Mouse (Mus musculus): ENCODE measurements at regions not wholly inside any gene's neighbourhood (a gene's known extent, or its start where the extent isn't known, plus 50 kb on each side); places are given as distances from the start of the nearest gene placed in this dataset.

GRCm38 (mm10) chr8:109281598-109281997 is 212.2 kb upstream of the Pmfbp1 start:
- H3K27me3 ChIP-seq (ENCODE audit: control insufficient read depth, insufficient read depth, insufficient read length), result no peaks in the 10 kb centered on the region
- no peak overlapping the region for H3K4me2 ChIP-seq (ENCODE audit: low read depth)
- H3ac ChIP-seq (ENCODE audit: control insufficient read depth, insufficient read length), result no peak overlapping the region
- no peak overlapping the region for H3K4me3 ChIP-seq
- H3K79me2 ChIP-seq (ENCODE audit: control insufficient read depth, insufficient read depth), result no peaks in the 10 kb centered on the region
- no peaks in the 10 kb centered on the region for H3K36me3 ChIP-seq (ENCODE audit: control insufficient read depth, insufficient read depth)
- no peak for TF ChIP-seq SRF (IDR thresholded peaks at IDR 0.05; ENCODE audit: control insufficient read depth, insufficient read length, low read depth)
- no peak for TF ChIP-seq MYOD1 (IDR thresholded peaks at IDR 0.05; ENCODE audit: control insufficient read depth in 1 of 3, insufficient read length in 2 of 3, low read depth in 2 of 3)
- no peak for TF ChIP-seq MYOG (IDR thresholded peaks at IDR 0.05; ENCODE audit: control insufficient read depth in 1 of 3, insufficient read depth in 1 of 3, insufficient read length in 2 of 3, low read depth in 2 of 3)
- TF ChIP-seq POLR2A (IDR thresholded peaks at IDR 0.05; ENCODE audit: insufficient read length, low read depth), result no peak
- no peak for TF ChIP-seq TCF12 (IDR thresholded peaks at IDR 0.05; ENCODE audit: insufficient read depth, poor library complexity, severe bottlenecking)
- no peak for TF ChIP-seq TCF3 (IDR thresholded peaks at IDR 0.05; ENCODE audit: insufficient read length, low read depth)
- no peak for TF ChIP-seq REST (IDR thresholded peaks at IDR 0.05; ENCODE audit: insufficient read depth, insufficient read length)
- TF ChIP-seq USF1 (IDR thresholded peaks at IDR 0.05; ENCODE audit: low read depth), result no peak
- no peak for TF ChIP-seq MAX (IDR thresholded peaks at IDR 0.05; ENCODE audit: low read depth)
- TF ChIP-seq POLR2AphosphoS2 (IDR thresholded peaks at IDR 0.05; ENCODE audit: insufficient read length, low read depth), result no peak
- no peak for TF ChIP-seq CEBPB (IDR thresholded peaks at IDR 0.05; ENCODE audit: insufficient read depth, poor library complexity, severe bottlenecking)
- no peak for TF ChIP-seq E2F4 (IDR thresholded peaks at IDR 0.05; ENCODE audit: insufficient read depth)

- Histone ChIP-seq H3ac (ENCODE audit: control insufficient read depth, insufficient read length) (no peak overlapping the region), H3K79me2 (ENCODE audit: control insufficient read depth, insufficient read depth) (no peaks in the 10 kb centered on the region), H3K4me3 (no peak overlapping the region), H3K36me3 (ENCODE audit: control insufficient read depth, insufficient read depth) (no peaks in the 10 kb centered on the region), H3K4me2 (ENCODE audit: low read depth) (no peak overlapping the region), H3K27me3 (ENCODE audit: control insufficient read depth, insufficient read depth, insufficient read length) (no peaks in the 10 kb centered on the region)
- no peak for TF ChIP-seq MAX (IDR thresholded peaks at IDR 0.05; ENCODE audit: low read depth)
- TF ChIP-seq POLR2A (IDR thresholded peaks at IDR 0.05; ENCODE audit: insufficient read length, low read depth), result no peak
- TF ChIP-seq MYOG (IDR thresholded peaks at IDR 0.05; ENCODE audit: control insufficient read depth in 1 of 3, insufficient read depth in 1 of 3, insufficient read length in 2 of 3, low read depth in 2 of 3), result no peak
- no peak for TF ChIP-seq MYOD1 (IDR thresholded peaks at IDR 0.05; ENCODE audit: control insufficient read depth in 1 of 3, insufficient read length in 2 of 3, low read depth in 2 of 3)
- TF ChIP-seq POLR2AphosphoS2 (IDR thresholded peaks at IDR 0.05; ENCODE audit: insufficient read length, low read depth), result no peak
- no peak for TF ChIP-seq TCF3 (IDR thresholded peaks at IDR 0.05; ENCODE audit: insufficient read length, low read depth)
- TF ChIP-seq E2F4 (IDR thresholded peaks at IDR 0.05; ENCODE audit: insufficient read depth), result no peak
- no peak for TF ChIP-seq SRF (IDR thresholded peaks at IDR 0.05; ENCODE audit: control insufficient read depth, insufficient read length, low read depth)
- no peak for TF ChIP-seq REST (IDR thresholded peaks at IDR 0.05; ENCODE audit: insufficient read depth, insufficient read length)
- no peak for TF ChIP-seq CEBPB (IDR thresholded peaks at IDR 0.05; ENCODE audit: insufficient read depth, poor library complexity, severe bottlenecking)
- TF ChIP-seq TCF12 (IDR thresholded peaks at IDR 0.05; ENCODE audit: insufficient read depth, poor library complexity, severe bottlenecking), result no peak
- TF ChIP-seq USF1 (IDR thresholded peaks at IDR 0.05; ENCODE audit: low read depth), result no peak
These were observed 183.0 kb upstream of the Pmfbp1 start for GRCm38 (mm10) chr8:109310670-109311386.

GRCm38 (mm10) chr8:109311484-109312210 is 182.2 kb upstream of the Pmfbp1 start:
- Histone ChIP-seq H3K4me2 (ENCODE audit: low read depth) (no peak overlapping the region), H3ac (ENCODE audit: control insufficient read depth, insufficient read length) (no peak overlapping the region), H3K4me3 (no peak overlapping the region), H3K27me3 (ENCODE audit: control insufficient read depth, insufficient read depth, insufficient read length) (no peaks in the 10 kb centered on the region), H3K79me2 (ENCODE audit: control insufficient read depth, insufficient read depth) (no peaks in the 10 kb centered on the region), H3K36me3 (ENCODE audit: control insufficient read depth, insufficient read depth) (no peaks in the 10 kb centered on the region)
- TF ChIP-seq POLR2AphosphoS2 (IDR thresholded peaks at IDR 0.05; ENCODE audit: insufficient read length, low read depth), result no peak
- no peak for TF ChIP-seq TCF3 (IDR thresholded peaks at IDR 0.05; ENCODE audit: insufficient read length, low read depth)
- TF ChIP-seq MAX (IDR thresholded peaks at IDR 0.05; ENCODE audit: low read depth), result no peak
- TF ChIP-seq E2F4 (IDR thresholded peaks at IDR 0.05; ENCODE audit: insufficient read depth), result no peak
- TF ChIP-seq SRF (IDR thresholded peaks at IDR 0.05; ENCODE audit: control insufficient read depth, insufficient read length, low read depth), result no peak
- no peak for TF ChIP-seq USF1 (IDR thresholded peaks at IDR 0.05; ENCODE audit: low read depth)
- no peak for TF ChIP-seq MYOG (IDR thresholded peaks at IDR 0.05; ENCODE audit: control insufficient read depth in 1 of 3, insufficient read depth in 1 of 3, insufficient read length in 2 of 3, low read depth in 2 of 3)
- TF ChIP-seq POLR2A (IDR thresholded peaks at IDR 0.05; ENCODE audit: insufficient read length, low read depth), result no peak
- no peak for TF ChIP-seq MYOD1 (IDR thresholded peaks at IDR 0.05; ENCODE audit: control insufficient read depth in 1 of 3, insufficient read length in 2 of 3, low read depth in 2 of 3)
- no peak for TF ChIP-seq REST (IDR thresholded peaks at IDR 0.05; ENCODE audit: insufficient read depth, insufficient read length)

DNA sequence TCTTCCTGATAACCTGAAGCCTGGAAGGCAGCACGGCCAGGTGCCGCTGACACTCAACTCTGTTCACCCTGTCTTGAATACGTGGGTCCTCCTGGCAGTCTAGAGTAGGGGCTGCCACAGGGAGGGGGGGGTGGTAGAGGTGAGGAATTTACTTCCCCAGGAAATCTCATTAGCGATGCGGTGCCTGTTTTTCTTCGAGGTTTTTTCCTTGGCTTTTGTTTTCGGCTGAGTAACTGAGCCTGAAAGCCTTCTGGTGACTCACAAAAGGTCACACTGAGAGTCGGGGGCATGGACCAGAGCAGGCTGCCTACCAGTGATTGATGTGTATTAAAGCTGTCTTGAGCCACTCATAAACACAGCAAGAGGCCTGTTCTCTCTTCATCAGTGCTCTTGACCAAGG is 181.1 kb upstream of the Pmfbp1 start:
- no peaks in the 10 kb centered on the region for H3K36me3 ChIP-seq (ENCODE audit: control insufficient read depth, insufficient read depth)
- H3K4me2 ChIP-seq (ENCODE audit: low read depth), result no peak overlapping the region
- no peaks in the 10 kb centered on the region for H3K79me2 ChIP-seq (ENCODE audit: control insufficient read depth, insufficient read depth)
- TF ChIP-seq SRF (IDR thresholded peaks at IDR 0.05; ENCODE audit: control insufficient read depth, insufficient read length, low read depth) (no peak), E2F4 (IDR thresholded peaks at IDR 0.05; ENCODE audit: insufficient read depth) (no peak), POLR2A (IDR thresholded peaks at IDR 0.05; ENCODE audit: insufficient read length, low read depth) (no peak), TCF12 (IDR thresholded peaks at IDR 0.05; ENCODE audit: insufficient read depth, poor library complexity, severe bottlenecking) (no peak), POLR2AphosphoS2 (IDR thresholded peaks at IDR 0.05; ENCODE audit: insufficient read length, low read depth) (no peak), MYOG (IDR thresholded peaks at IDR 0.05; ENCODE audit: control insufficient read depth in 1 of 3, insufficient read depth in 1 of 3, insufficient read length in 2 of 3, low read depth in 2 of 3) (no peak), CEBPB (IDR thresholded peaks at IDR 0.05; ENCODE audit: insufficient read depth, poor library complexity, severe bottlenecking) (no peak), TCF3 (IDR thresholded peaks at IDR 0.05; ENCODE audit: insufficient read length, low read depth) (no peak), MYOD1 (IDR thresholded peaks at IDR 0.05; ENCODE audit: control insufficient read depth in 1 of 3, insufficient read length in 2 of 3, low read depth in 2 of 3) (no peak), USF1 (IDR thresholded peaks at IDR 0.05; ENCODE audit: low read depth) (no peak), REST (IDR thresholded peaks at IDR 0.05; ENCODE audit: insufficient read depth, insufficient read length) (no peak), MAX (IDR thresholded peaks at IDR 0.05; ENCODE audit: low read depth) (no peak)
- no peak overlapping the region for H3ac ChIP-seq (ENCODE audit: control insufficient read depth, insufficient read length)
- no peaks in the 10 kb centered on the region for H3K27me3 ChIP-seq (ENCODE audit: control insufficient read depth, insufficient read depth, insufficient read length)
- H3K4me3 ChIP-seq, result no peak overlapping the region
